Mouse (Mus musculus) cerebellum, adult 8-10 months (tissue): ENCODE data around the gene Anapc11.
"Not testable (repeated sequence)": the region's sequence is repeated elsewhere in the genome, so short reads cannot be mapped to it uniquely, and the experiment has no call there.

Source experiments
- DNase-seq: peaks from one replicate; pipeline ENCODE4 v3.0.0; 2022

Gene Anapc11

DNA sequence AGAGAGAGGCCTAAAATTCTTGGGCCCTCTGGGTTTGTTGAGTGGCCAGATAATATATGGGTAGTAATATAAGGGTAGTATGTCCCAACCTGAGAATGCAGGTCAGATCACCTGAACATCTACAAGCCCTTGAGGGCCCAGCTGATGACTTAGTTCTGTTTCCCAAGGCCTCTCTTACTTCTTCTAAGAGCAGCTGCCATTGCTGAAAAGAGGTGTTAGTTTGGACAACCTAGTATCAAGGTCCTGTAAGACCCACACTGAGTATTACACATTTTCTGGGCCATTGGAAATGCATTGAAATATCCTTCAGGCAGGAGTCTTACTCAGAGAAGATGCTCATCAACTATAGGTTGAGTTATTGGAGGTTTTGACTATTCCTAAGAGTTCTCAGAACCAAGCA lies 22.3 kb upstream of the Anapc11 start:
- DNase-seq = no peak

GRCm38 (mm10) chr11:120576365-120576981 lies 21.7 kb upstream of the Anapc11 start:
- no peak for DNase-seq

- peak; percentile 45 for DNase-seq
Measured at GRCm38 (mm10) chr11:120577211-120578023, 20.8 kb upstream of the Anapc11 start.

DNA sequence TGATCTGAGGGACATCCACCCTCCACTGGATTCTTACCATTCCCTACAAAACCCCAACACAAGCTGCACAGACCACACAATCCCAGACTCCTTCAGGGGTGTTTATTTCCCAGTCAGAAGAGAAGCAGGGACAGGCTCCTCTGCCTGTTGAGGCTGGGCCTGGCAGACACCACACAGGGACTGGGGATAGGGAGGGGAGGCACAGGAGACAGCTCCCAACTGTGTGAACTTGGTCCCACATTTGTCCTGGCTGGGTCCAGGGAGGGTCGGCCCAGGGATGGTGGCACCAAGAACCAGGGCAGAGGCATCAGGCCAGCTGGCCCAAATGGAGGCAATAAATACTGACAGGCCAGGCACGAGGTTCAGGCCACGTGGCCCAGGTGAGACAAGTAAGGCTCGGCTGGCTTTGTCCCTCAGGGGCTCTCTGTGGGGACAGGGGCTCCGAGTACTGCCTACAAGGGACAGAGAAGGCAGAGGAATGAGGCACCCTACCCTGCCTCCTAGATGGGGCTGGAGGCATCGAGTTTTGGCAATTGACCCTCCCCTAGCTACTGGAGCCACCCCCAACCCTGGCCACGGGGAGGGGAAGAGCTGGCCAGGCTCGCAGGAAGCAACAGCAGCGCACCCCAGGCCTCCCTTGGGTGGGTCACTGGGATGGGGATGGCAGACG lies 20.1 kb upstream of the Anapc11 start:
- DNase-seq = no peak

DNA sequence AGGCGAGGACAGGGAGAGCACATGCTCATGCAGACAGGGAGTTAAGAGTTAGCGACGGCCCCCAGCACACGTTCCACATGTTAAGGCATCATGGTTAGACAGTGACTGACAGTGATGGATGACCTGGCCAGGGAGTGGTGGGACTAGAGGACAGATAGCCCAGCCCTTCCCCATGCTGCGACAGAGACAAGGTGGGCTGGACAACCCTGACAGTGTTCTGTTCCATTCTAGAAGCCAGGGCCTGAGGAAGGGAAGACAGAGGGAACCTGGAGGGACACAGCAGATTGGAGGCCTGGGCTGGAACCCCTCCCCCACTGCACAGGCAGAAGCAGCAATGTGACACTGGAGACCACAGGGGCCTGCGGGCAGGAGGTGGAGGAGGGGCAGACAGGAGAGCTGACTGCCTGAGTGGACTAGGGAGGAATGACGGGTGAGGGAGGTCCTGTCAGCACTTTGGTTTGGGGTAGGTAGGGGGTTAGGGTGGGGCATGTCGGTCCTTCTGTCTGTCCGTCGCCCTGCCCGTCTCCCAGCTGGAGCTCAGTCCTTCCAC lies 19.5 kb upstream of the Anapc11 start:
- no peak for DNase-seq

- DNase-seq = peak; percentile 81
Measured at GRCm38 (mm10) chr11:120579316-120580107, 18.7 kb upstream of the Anapc11 start.

- no peak for DNase-seq
Measured at GRCm38 (mm10) chr11:120580190-120580589, 18.0 kb upstream of the Anapc11 start.

DNA sequence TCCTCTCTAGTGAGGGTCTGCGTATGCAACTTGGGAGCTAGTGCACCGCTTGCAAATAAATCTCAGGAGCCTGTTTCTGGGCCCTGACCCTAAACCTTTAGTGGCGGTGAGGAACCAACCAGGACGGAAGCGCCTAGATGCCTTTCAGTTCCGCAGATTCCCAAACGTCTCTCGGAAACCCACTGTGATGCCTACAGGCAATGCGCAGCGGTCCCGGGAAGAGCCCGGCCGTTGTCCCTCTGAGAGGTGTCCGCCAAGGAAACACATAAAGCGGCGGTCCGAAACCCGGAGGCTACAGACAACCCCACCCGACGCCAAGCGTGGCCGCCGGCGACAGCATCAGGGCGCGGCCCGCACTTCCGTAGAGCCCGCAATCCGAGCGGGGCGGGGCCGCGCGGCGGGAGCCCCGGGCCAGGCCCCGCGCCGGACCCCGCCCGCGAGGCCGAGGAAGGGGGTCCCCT lies 17.3 kb upstream of the Anapc11 start:
- peak; percentile 49 for DNase-seq

DNA sequence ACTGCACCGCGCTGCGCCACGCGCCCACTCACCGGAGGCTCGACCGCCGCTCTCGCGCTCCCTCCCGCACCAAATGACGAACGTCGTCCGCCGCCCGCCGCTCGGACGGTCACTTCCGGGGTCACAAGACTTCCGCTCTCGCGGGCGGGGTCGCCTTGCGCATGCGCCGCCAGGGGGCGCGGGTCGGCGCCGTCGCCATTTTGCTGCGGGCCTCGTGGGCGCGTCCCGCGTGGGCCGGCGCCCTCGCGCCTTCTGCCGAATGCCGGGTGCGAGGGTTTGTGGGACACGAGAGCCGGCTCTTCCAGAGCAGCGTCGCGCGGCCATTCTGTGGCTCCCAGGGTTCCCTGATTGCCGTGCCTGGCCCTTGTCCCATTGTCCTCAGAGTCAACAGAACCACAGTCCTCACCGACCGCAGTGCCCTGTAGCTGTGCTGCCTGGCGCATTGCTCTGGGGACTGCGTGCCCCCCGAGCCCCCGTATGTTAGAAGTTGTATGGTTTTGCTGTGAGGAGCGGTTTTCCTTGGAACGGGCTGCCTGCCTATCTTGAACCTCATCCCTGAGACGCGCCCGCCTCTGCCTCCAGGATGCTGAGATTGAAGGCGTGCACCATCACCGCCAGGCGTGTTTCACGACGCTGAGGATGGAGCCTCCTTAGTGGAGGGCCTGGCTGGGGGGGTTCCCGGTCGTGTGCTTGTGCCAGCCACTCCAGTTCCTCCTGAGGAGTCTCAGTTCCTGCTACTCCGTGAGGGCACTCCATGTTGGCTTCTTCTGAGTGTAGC lies 16.5 kb upstream of the Anapc11 start, which contains the start of gene Arhgdia:
Gene Arhgdia (minus strand): TSS at position 135 of the 778 bp plus-strand sequence.
- DNase-seq = peak; percentile 86

DNA sequence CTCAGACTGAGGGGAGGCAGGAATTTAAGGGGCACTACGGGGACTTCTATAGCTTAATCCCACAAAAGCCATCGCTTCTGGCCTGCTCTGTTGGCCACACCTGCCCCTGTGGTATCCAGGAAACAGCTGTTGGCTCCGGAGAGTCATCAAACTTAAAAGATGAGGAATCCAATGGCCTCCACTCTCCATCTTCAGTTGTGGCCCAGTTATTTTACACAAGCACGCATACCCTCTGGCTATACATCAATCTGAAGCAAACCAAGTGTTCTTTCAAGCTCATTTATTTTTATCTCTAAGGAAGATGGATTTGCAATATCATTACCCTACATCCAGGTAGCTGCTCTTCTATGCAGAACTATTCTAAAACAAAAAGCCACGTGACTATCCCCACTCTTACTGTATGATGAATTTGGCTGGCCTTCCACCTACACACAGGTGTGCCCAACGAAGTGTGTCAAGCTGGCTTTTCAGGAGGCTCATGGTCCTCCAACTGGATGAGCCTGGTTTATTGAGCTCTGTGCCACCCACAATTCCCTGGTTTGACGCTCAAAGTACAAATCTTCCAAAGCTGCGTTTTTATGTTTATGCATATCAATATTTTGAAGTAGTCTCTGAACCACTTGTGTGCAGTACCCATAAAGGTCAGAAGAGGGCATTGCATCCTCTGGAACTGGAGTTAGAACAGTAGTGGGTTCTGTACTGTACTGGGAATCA lies 15.8 kb upstream of the Anapc11 start:
- no peak for DNase-seq

GRCm38 (mm10) chr11:120582982-120583293 lies 15.3 kb upstream of the Anapc11 start:
- DNase-seq = not testable (repeated sequence)

DNA sequence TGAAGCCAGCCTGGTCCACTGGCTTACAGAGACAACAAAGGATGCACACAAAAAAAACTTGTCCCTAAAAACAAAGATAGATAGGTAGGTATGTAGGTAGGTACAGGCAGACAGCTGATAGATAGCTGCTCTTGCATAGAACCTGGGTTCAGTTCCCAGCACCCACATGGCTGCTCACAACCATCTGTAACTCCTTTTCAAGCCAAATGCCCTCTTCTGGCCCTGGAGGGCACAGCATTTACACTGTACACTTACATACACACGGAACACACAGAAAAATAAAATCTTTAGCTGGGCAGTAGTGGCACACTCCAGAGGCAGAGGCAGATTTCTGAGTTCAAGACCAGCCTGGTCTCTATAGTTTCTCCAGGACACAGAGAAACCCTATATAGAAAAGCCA lies 14.3 kb upstream of the Anapc11 start:
- no peak for DNase-seq

DNA sequence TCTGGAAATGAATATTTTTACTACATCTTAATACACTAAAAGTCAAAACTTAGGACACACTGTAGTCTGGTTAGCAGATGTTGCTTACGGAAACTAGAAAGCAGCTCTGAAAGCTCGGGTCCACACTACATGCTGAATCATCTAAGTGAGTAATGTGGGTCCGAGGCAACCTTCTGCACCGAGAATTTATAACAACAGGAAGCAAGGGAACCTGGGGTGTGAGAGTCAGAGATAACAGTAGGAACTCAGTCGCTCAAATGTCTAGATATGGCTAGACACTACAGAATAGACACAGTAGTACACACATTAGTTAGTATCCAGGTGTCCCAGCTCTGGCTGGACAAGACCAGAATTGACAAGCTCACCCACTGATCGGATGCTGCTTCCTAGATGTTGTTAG lies 9.7 kb upstream of the Anapc11 start:
- no peak for DNase-seq

DNA sequence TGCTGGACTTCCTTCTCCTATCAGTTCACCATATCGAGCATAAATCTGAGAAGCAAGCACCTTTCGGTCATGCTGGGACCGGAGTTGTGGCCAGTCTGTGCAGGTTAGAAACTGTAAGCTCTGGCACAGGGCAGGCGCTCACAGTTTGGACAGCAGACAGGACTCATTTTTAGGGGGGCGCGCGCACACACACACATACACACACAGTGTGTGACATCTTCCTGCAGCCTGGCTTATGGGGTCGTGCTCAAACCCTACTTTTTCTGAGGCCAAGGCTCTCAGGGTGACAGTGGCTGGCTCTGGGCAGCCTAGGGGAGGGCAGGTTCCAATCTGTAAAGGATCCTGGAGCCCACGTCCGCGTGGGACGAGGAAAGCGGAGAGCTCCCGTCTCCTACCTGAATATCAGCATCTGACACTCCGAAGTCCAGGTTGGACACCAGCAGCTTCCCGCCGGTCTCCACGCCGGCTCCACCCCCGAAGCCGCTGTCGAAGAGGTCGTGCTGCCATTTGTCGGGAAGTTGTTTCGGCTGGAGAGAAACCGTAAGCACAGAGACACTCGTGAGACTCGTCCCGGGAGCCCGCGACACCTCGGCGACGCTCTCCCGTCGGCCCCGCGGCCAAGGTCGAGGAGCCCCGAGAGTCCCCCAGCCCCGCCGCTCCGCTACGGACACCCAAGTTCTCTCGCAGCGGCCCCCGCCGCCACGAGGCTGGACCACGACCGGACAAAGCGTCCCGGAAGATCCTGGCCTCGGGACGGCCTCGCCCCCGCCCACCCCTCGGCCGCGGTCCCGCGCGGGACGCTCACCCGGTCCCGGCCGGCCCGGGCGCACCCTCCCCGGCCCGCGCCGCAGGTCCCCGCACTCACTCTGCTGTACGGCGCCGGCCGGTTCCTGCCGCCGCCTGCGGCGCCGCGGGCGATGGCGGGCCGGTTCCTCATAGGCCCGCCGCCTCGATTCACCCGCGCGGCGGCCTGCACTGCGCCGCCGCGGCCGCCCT lies 683 bp upstream of the Anapc11 start:
- DNase-seq = no peak

DNA sequence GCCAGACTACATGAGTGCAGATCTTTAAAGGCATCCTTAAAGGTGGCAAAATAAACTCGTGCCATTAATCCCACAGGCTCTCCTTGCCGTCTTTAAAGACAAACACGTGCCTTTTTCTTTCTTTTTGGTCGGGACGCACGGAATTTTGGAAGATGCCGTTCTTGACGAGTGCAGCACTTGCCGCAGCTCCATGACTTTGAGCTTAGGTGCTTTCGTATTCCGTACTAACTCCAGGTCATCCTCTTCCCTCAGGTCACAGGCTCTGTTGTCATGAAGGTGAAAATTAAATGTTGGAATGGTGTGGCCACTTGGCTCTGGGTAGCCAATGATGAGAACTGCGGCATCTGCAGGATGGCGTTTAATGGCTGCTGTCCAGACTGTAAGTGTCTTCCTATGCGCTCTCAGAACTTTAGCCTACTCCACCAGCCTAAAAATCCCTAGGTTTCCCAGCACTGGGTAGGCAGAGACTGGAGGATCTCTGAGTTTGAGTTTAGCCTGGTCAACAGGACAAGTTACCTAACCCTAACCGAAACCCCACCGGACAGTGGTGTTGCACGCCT lies 849 bp downstream of the Anapc11 start:
- DNase-seq = no peak

- no peak for DNase-seq
Measured at GRCm38 (mm10) chr11:120600716-120601115, 2.5 kb downstream of the Anapc11 start.

- no peak for DNase-seq
Measured at GRCm38 (mm10) chr11:120603545-120603944, 5.3 kb downstream of the Anapc11 start.

DNA sequence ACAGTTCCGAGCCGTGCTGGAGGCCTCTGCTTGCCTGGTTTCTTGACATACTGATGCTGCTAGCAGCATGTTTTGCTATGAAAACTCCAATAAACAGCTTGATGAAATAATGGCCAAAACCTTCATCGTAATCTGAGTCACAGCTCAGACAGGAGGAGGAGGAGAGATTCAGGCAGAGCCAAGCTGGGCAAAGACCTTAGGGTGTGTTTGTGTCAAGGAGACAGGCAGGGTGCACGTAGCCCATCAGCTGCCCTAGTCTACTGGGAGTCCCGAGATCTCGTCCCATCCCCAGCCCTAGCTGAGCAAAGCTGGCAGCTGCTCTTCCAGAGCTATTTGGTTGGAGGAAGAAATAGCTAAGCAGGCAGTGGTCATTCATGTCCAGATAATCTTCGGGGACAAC lies 7.4 kb downstream of the Anapc11 start:
- no peak for DNase-seq

- no peak for DNase-seq
Measured at GRCm38 (mm10) chr11:120606764-120607163, 8.5 kb downstream of the Anapc11 start.
